Mouse (Mus musculus): ENCODE data around the gene Ush1c. TPM values are rescaled to one million over a fixed set of nuclear protein-coding genes. Genes with fewer than 3 reads are reported as not detected.

Ush1c gene
- total and polyA plus RNA-seq, 3 experiments, result not detected

DNA sequence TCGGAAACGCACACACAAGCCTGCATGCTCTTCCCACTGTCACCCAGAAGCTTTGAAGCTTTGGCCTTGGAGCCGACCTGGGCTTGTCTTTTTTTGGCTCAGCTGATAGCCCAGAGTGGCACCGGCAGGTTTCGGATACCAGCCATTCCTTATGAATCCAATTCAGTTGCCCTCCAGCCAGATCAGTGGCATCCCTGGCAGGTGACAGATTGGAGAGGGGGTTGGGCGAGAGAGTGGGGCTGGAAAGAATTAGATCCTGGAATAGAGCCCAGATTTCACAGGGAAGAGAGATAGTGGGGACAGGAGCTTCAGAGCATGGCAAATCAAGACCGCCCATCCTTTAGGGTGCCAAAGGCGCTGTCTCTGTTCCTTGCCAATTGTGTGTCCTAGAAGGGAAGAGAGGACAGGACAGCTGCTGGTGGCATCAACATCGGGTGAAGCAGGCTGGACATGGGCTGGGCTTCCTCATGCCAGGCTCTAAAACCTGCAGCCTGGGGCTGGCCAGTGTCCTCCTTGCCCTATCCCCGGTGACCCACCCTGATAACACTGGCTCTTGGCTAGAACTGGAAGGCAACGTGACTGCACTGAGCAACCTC is 76.1 kb downstream of the Ush1c start:
- dilution Hi-C loops (cut with MboI; ENCODE audit: extremely low pct_ligation_motif_present, extremely low pct_unique_long_range_greater_than_20kb, low sequenced_read_pairs), result no loop called here
- peaks cover 89% of the 10 kb centered on the region for H3K27me3 ChIP-seq (replicated peaks)

DNA sequence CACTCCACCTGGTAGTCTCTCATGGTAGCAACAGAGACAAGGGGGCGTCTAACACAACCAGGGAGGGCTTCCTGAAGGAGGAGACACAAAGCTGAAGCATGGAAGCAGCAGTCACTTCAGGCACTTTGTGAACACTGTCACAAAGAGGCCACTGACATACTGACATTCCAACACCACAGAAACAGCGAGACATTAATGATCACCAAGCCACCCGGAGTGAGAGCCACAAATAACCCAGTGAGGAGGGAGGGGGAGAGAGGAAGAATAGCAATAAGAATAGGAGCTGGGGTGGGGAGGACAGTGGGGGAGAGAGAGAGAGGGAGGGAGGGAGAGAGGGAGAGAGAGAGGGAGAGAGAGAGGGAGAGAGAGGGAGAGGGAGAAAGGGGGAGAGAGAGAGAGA is 76.7 kb downstream of the Ush1c start:
- in situ Hi-C loops (cut with MboI; ENCODE audit: low pct_ligation_motif_present, low pct_unique_long_range_greater_than_20kb, low sequenced_read_pairs), result no loop called here
- no peak overlapping the region for H3K4me3 ChIP-seq (replicated peaks in 1 of 3; ENCODE audit: low read depth in 2 of 3, low read length in 2 of 3, poor library complexity in 1 of 3)
- peaks cover 89% of the 10 kb centered on the region for H3K27me3 ChIP-seq (replicated peaks)

More for the DNA sequence above, 76.1 kb downstream of the Ush1c start:
- TF ChIP-seq IRF4 (IDR thresholded peaks at IDR 0.05; ENCODE audit: low read depth, low read length), result no peak
- no peak for TF ChIP-seq RCOR1 (conservative IDR thresholded peaks at IDR 0.05; ENCODE audit: low read depth, low read length)
- TF ChIP-seq ELF1 (IDR thresholded peaks at IDR 0.05; ENCODE audit: low read depth, low read length), result no peak
- TF ChIP-seq MEF2A (IDR thresholded peaks at IDR 0.05; ENCODE audit: borderline replicate concordance, low read depth, low read length), result no peak
- TF ChIP-seq MAFK (IDR thresholded peaks at IDR 0.05; ENCODE audit: insufficient replicate concordance, low read length), result no peak
- no peak for TF ChIP-seq SMC3 (IDR thresholded peaks at IDR 0.05; ENCODE audit: low read depth, low read length)
- no peak for TF ChIP-seq CHD2 (IDR thresholded peaks at IDR 0.05; ENCODE audit: low read length)
- no peak for TF ChIP-seq ZKSCAN1 (IDR thresholded peaks at IDR 0.05; ENCODE audit: borderline replicate concordance, low read depth, low read length)
- TF ChIP-seq TBP (conservative IDR thresholded peaks at IDR 0.05; ENCODE audit: low read depth, low read length), result no peak
- no peak for TF ChIP-seq EP300 (IDR thresholded peaks at IDR 0.05; ENCODE audit: low read length)
- TF ChIP-seq USF1 (IDR thresholded peaks at IDR 0.05; ENCODE audit: low read depth, low read length), result no peak
- TF ChIP-seq HCFC1 (IDR thresholded peaks at IDR 0.05; ENCODE audit: low read depth, low read length), result no peak
- TF ChIP-seq ETS1 (conservative IDR thresholded peaks at IDR 0.05; ENCODE audit: low read depth, low read length), result no peak
- no peak for TF ChIP-seq ZC3H11A (IDR thresholded peaks at IDR 0.05; ENCODE audit: low read depth, low read length)
- TF ChIP-seq USF2 (conservative IDR thresholded peaks at IDR 0.05; ENCODE audit: low read depth, low read length), result no peak
- no peak for TF ChIP-seq TCF12 (IDR thresholded peaks at IDR 0.05; ENCODE audit: low read depth, low read length)
- no peak for TF ChIP-seq ZMIZ1 (IDR thresholded peaks at IDR 0.05; ENCODE audit: low read depth, low read length)
- H3K4me3 ChIP-seq (replicated peaks in 1 of 3; ENCODE audit: low read depth in 2 of 3, low read length in 2 of 3, poor library complexity in 1 of 3), result no peak overlapping the region
- H3K4me2 ChIP-seq (ENCODE audit: insufficient read depth, low read depth, poor library complexity, severe bottlenecking), result no peak overlapping the region
- H3K9ac ChIP-seq (ENCODE audit: insufficient read depth, low read depth), result no peak overlapping the region
- no peaks in the 10 kb centered on the region for H3K9me3 ChIP-seq (replicated peaks; ENCODE audit: low read length)
- H3K79me2 ChIP-seq (replicated peaks; ENCODE audit: control insufficient read depth, extremely low read depth, insufficient read depth, poor library complexity, severe bottlenecking), result no peaks in the 10 kb centered on the region
- no peak overlapping the region for H3K27ac ChIP-seq (ENCODE audit: insufficient read depth, low read depth)
- H3K36me3 ChIP-seq (replicated peaks in 1 of 2; ENCODE audit: control insufficient read depth in 1 of 2, insufficient read depth in 1 of 2, low read length in 1 of 2), result no peaks in the 10 kb centered on the region
- no peak for DNase-seq (ENCODE audit: extremely low read depth)
- no peaks in the 10 kb centered on the region for H3K4me1 ChIP-seq (ENCODE audit: control insufficient read depth in 1 of 2, insufficient read depth in 2 of 2)
- in situ Hi-C loops (cut with MboI; ENCODE audit: low pct_ligation_motif_present, low pct_unique_long_range_greater_than_20kb, low sequenced_read_pairs), result no loop called here

More for the DNA sequence above, 76.7 kb downstream of the Ush1c start:
- H3K27ac ChIP-seq (ENCODE audit: insufficient read depth, low read depth), result no peak overlapping the region
- H3K4me1 ChIP-seq (ENCODE audit: control insufficient read depth in 1 of 2, insufficient read depth in 2 of 2), result no peaks in the 10 kb centered on the region
- dilution Hi-C loops (cut with MboI; ENCODE audit: extremely low pct_ligation_motif_present, extremely low pct_unique_long_range_greater_than_20kb, low sequenced_read_pairs), result no loop called here
- no peaks in the 10 kb centered on the region for H3K9me3 ChIP-seq (replicated peaks; ENCODE audit: low read length)
- no peaks in the 10 kb centered on the region for H3K79me2 ChIP-seq (replicated peaks; ENCODE audit: control insufficient read depth, extremely low read depth, insufficient read depth, poor library complexity, severe bottlenecking)
- no peak overlapping the region for H3K4me2 ChIP-seq (ENCODE audit: insufficient read depth, low read depth, poor library complexity, severe bottlenecking)
- no peak for DNase-seq (ENCODE audit: extremely low read depth)
- H3K36me3 ChIP-seq (replicated peaks in 1 of 2; ENCODE audit: control insufficient read depth in 1 of 2, insufficient read depth in 1 of 2, low read length in 1 of 2), result no peaks in the 10 kb centered on the region
- H3K9ac ChIP-seq (ENCODE audit: insufficient read depth, low read depth), result no peak overlapping the region
- TF ChIP-seq HCFC1 (IDR thresholded peaks at IDR 0.05; ENCODE audit: low read depth, low read length) (no peak), TBP (conservative IDR thresholded peaks at IDR 0.05; ENCODE audit: low read depth, low read length) (no peak), KAT2A (IDR thresholded peaks at IDR 0.05; ENCODE audit: insufficient replicate concordance, low read length) (no peak), ZMIZ1 (IDR thresholded peaks at IDR 0.05; ENCODE audit: low read depth, low read length) (no peak), POLR2A (IDR thresholded peaks at IDR 0.05; ENCODE audit: low read depth, low read length) (no peak), MAFK (IDR thresholded peaks at IDR 0.05; ENCODE audit: insufficient replicate concordance, low read length) (no peak), ZNF384 (IDR thresholded peaks at IDR 0.05; ENCODE audit: low read depth, low read length) (no peak), USF2 (conservative IDR thresholded peaks at IDR 0.05; ENCODE audit: low read depth, low read length) (no peak), BHLHE40 (IDR thresholded peaks at IDR 0.05; ENCODE audit: low read depth, low read length) (no peak), UBTF (IDR thresholded peaks at IDR 0.05; ENCODE audit: low read depth, low read length) (no peak), CHD2 (IDR thresholded peaks at IDR 0.05; ENCODE audit: low read length) (no peak), MXI1 (IDR thresholded peaks at IDR 0.05; ENCODE audit: low read depth, low read length) (no peak), MYC (IDR thresholded peaks at IDR 0.05; ENCODE audit: low read depth, low read length) (no peak), MAX (IDR thresholded peaks at IDR 0.05; ENCODE audit: low read length) (no peak)

Measured in CH12.LX (cell line).